Mouse (Mus musculus) heart, postnatal 25 days (tissue): ENCODE data around the gene Ifit1bl1. TPM values are rescaled to one million over a fixed set of nuclear protein-coding genes. Genes with fewer than 3 reads are reported as not detected.
"Not testable (repeated sequence)": the region's sequence is repeated elsewhere in the genome, so short reads cannot be mapped to it uniquely, and the experiment has no call there.

Experiments
- DNase-seq: peaks from one replicate; pipeline ENCODE4 v3.0.0; 2022; ENCODE audit warnings: low spot score
- intact Hi-C: fragments of 180-260 bp; cut with DNase I; formaldehyde crosslinking; loops from one replicate; pipeline ENCODE4 v1.15.1; 2025
- total RNA-seq, 2 experiments: library from RNA; stranded (reverse); gene quantifications; 2 replicates each; pipeline ENCODE4 v1.2.3; 2021

The Ifit1bl1 gene
- total RNA-seq, 2 experiments from 2014 or later = 0.84 to 1.2 TPM

GRCm38 (mm10) chr19:34594523-34594922 is 7.2 kb downstream of the Ifit1bl1 start:
- DNase-seq, intact Hi-C loops: not testable (repeated sequence)

- intact Hi-C loops = no loop called here
- DNase-seq = no peak
Observed at GRCm38 (mm10) chr19:34593456-34593855, 8.3 kb downstream of the Ifit1bl1 start.

GRCm38 (mm10) chr19:34588959-34589358 is 12.8 kb downstream of the Ifit1bl1 start:
- intact Hi-C loops = loop anchor here (2.0 kb wide), 1 partner anchor 16 kb away; no protein-coding TSS in a partner anchor
- no peak for DNase-seq

GRCm38 (mm10) chr19:34587898-34588692 is 13.7 kb downstream of the Ifit1bl1 start:
- DNase-seq = not testable (repeated sequence)
- intact Hi-C loops = loop anchor here (2.0 kb wide), 1 partner anchor 17 kb away; no protein-coding TSS in a partner anchor

- intact Hi-C loops, DNase-seq: not testable (repeated sequence)
Observed at GRCm38 (mm10) chr19:34585740-34586458, 15.9 kb downstream of the Ifit1bl1 start.

- intact Hi-C loops, DNase-seq: not testable (repeated sequence)
Observed at GRCm38 (mm10) chr19:34583126-34583766, 18.5 kb downstream of the Ifit1bl1 start, which contains the start of gene Ifit3. Gene Ifit3 (plus strand): TSS chr19:34583531.

- intact Hi-C loops, DNase-seq: not testable (repeated sequence)
Observed at GRCm38 (mm10) chr19:34582696-34583095, 19.1 kb downstream of the Ifit1bl1 start.

GRCm38 (mm10) chr19:34577121-34577520 is 24.6 kb downstream of the Ifit1bl1 start:
- DNase-seq = no peak
- intact Hi-C loops = no loop called here

- intact Hi-C loops = no loop called here
- no peak for DNase-seq
Observed at GRCm38 (mm10) chr19:34573650-34574049, 28.1 kb downstream of the Ifit1bl1 start.

GRCm38 (mm10) chr19:34571080-34571479 is 30.7 kb downstream of the Ifit1bl1 start:
- intact Hi-C loops = no loop called here
- no peak for DNase-seq

- DNase-seq = no peak
- intact Hi-C loops = no loop called here
Observed at GRCm38 (mm10) chr19:34569896-34570476, 31.8 kb downstream of the Ifit1bl1 start.

GRCm38 (mm10) chr19:34568988-34569895 is 32.5 kb downstream of the Ifit1bl1 start:
- DNase-seq = no peak
- intact Hi-C loops = no loop called here

GRCm38 (mm10) chr19:34566178-34566784 is 35.5 kb downstream of the Ifit1bl1 start:
- intact Hi-C loops = no loop called here
- DNase-seq = no peak

GRCm38 (mm10) chr19:34562556-34562955 is 39.2 kb downstream of the Ifit1bl1 start:
- intact Hi-C loops = no loop called here
- no peak for DNase-seq

GRCm38 (mm10) chr19:34556621-34557020 is 45.1 kb downstream of the Ifit1bl1 start:
- intact Hi-C loops = no loop called here
- peak; percentile 31 for DNase-seq

- DNase-seq = no peak
- intact Hi-C loops = no loop called here
Observed at GRCm38 (mm10) chr19:34554061-34554460, 47.7 kb downstream of the Ifit1bl1 start.

- intact Hi-C loops = no loop called here
- DNase-seq = no peak
Observed at GRCm38 (mm10) chr19:34553522-34553921, 48.2 kb downstream of the Ifit1bl1 start.

GRCm38 (mm10) chr19:34553021-34553420 is 48.7 kb downstream of the Ifit1bl1 start:
- intact Hi-C loops = no loop called here
- no peak for DNase-seq

- intact Hi-C loops = loop anchor here (2.0 kb wide), 1 partner anchor 217 kb away; no protein-coding TSS in a partner anchor
- DNase-seq = no peak
Observed at GRCm38 (mm10) chr19:34551981-34552380, 49.8 kb downstream of the Ifit1bl1 start.
